Mouse (Mus musculus) liver, postnatal 0 days (tissue): ENCODE data around the gene Icos.

Source experiments
- CTCF ChIP-seq: sonication (generic); IDR thresholded peaks from 2 replicates; pipeline ENCODE4 v1.5.1; 2016; ENCODE audit warnings: antibody characterized with exemption, low read depth
- EP300 ChIP-seq: IDR thresholded peaks from 2 replicates; pipeline ENCODE4 v1.6.1; 2016; ENCODE audit warnings: antibody characterized with exemption, low read depth, mild to moderate bottlenecking

- TF ChIP-seq EP300 (no peak), CTCF (peak; percentile 15; the same call in 1 of the 2 replicates)
Measured at GRCm38 (mm10) chr1:60945633-60946401, 31.9 kb upstream of the Icos start.
